Mouse (Mus musculus): Measurements from ENCODE around the gene Gm6096. TPM values are rescaled to one million over a fixed set of nuclear protein-coding genes. Genes with fewer than 3 reads are reported as not detected.
"Not testable (repeated sequence)": the region's sequence is repeated elsewhere in the genome, so short reads cannot be mapped to it uniquely, and the experiment has no call there.

The Gm6096 gene
- not detected in 2 replicates for polyA plus RNA-seq (2015; fragmentation: Nextera tagmentation; extraction: Ambion mirVana)

DNA sequence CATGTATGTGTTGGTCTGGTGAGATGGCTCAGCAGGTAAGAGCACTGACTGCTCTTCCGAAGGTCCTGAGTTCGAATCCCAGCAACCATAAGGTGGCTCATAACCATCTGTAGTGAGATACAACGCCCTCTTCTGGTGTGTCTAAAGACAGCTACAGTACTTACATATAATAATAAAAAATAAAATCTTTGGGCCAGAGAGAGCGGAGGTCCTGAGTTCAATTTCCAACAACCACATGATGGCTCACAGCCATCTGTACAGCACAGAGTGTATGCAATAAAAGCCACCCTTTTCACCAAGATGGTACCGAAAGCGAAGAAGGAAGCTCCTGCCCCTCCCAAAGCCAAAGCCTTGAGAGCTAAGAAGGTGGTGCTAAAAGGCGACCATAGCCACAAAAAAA, at the start of gene Gm6096:
Gene Gm6096, plus strand, starts transcription at position 301 of the 400 bp plus-strand sequence.
- no peaks in the 10 kb centered on the region for H3K4me1 ChIP-seq
- H3K4me2 ChIP-seq: no peak within 1 kb of the TSS
- H3K36me3 ChIP-seq (ENCODE audit: poor library complexity, severe bottlenecking): peaks cover 69% of the 10 kb centered on the region
- H3K9ac ChIP-seq: no peak within 1 kb of the TSS
- H3K27ac ChIP-seq: no peak within 1 kb of the TSS
- no peak for ATAC-seq
- H3K4me3 ChIP-seq: no peak within 1 kb of the TSS
- WGBS: 91% methylated on average over 7 of the region's 7 CpGs
- H3K9me3 ChIP-seq (replicated peaks): no peaks in the 10 kb centered on the region
- no peaks in the 10 kb centered on the region for H3K27me3 ChIP-seq

DNA sequence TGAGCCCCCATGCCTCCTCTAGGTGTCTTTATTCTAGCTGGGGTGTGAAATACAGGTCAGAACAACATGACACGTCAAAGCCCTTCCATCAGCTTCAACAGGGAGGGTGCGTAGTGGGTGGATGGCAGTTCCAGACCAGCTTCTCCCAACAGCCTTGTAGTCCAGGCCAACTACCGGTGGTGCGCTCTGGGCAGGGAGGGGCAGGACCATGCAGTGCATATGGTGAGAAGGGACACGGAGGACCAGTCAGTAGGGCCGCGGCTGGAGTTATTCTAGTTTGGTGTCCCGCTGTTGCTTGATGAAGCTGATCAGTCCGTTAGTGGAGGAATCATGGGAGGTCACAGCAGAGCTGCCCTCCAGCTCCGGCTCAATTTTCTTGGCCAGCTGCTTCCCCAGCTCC, 48.7 kb upstream of the Gm6096 start:
- not testable (repeated sequence) for H3K9me3 ChIP-seq (replicated peaks); H3K4me2 ChIP-seq; H3K27ac ChIP-seq; ATAC-seq; H3K9ac ChIP-seq; H3K27me3 ChIP-seq; H3K4me3 ChIP-seq; H3K4me1 ChIP-seq
- 94% methylated on average over 10 of the region's 10 CpGs for WGBS
- H3K36me3 ChIP-seq (ENCODE audit: poor library complexity, severe bottlenecking): peaks cover 69% of the 10 kb centered on the region

DNA sequence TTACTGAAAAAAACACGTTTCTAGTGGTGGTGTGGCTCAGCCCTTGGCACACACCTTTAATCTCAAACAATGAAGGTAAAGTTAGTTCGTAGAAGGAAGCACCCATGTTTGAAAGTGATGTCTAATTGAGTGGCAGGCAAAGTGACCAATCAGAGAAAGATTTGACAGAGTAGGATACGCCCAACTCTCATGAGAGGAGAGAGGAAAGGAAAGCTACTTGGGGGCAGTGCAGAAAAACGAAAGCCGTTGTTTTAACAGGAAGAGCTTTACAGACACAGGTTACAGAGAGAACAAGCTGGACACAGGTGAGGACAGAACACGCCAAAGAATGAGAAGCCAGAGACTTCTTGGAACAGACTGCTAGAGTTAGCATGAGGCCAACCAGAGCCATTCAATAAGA, 44.5 kb upstream of the Gm6096 start:
- Histone ChIP-seq H3K9me3 (replicated peaks) (no peaks in the 10 kb centered on the region), H3K9ac (no peak overlapping the region), H3K4me1 (no peaks in the 10 kb centered on the region), H3K27ac (no peak overlapping the region), H3K27me3 (no peaks in the 10 kb centered on the region), H3K36me3 (ENCODE audit: poor library complexity, severe bottlenecking) (peaks cover 100% of the 10 kb centered on the region), H3K4me3 (no peak overlapping the region), H3K4me2 (no peak overlapping the region)
- WGBS: 91% methylated on average over 6 of the region's 6 CpGs
- no peak for ATAC-seq

DNA sequence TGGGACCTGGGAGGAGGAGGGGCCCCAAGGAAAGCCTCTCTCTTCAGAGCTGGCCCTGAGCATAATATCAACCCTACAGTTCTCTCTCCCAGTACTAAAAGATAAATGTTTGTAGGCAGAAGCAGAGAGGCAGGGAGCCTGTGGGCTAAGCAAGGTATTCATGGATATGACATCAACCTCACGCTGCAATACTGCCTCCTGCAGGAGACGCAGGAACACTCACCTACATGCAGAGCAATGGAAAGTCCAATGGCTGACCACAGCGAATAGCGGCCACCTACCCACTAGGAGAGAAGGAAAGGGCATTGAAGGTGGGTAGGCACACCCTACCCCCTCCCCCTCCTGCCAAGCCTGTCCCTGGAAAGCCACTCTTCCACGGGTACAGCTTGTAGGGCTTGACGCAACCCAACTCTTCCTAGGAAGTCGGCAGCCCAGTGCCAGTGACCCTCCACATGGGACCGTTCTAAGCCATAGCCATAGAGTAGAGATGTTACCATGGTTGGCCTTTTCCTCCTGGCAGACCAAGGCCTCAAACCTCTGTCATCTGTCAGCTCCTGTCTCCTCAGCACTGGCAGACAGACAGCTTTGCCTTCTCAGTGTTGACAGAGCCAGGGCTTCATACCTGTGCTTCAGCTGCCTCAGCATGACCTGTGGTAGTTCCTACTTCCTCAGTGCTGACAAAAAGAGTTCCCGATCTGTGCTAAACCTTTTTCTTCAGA, 42.7 kb upstream of the Gm6096 start:
- Histone ChIP-seq H3K36me3 (ENCODE audit: poor library complexity, severe bottlenecking) (peaks cover 100% of the 10 kb centered on the region), H3K27ac (no peak overlapping the region)
- no peak for ATAC-seq

DNA sequence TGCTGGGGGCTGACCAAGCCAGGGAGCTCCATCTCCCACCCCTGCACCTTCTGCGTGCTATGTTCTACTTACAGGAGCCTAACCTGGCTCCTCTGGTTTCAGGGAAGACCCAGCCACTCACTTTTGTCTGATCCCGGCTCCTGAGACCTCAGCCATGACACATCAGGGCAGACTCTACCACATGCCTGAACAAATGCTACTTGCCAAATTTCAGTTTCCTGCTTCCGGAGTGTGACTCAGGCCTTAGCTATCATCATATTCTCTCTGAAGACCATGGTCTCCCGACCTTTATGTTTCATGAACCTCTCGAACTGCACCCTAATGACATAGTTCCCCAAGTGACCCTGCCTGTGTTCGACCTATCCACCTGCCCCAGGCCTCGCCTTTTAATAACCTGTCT, 37.6 kb upstream of the Gm6096 start:
- H3K36me3 ChIP-seq (ENCODE audit: poor library complexity, severe bottlenecking): peaks cover 100% of the 10 kb centered on the region
- 96% methylated on average over 7 of the region's 7 CpGs for WGBS
- no peak overlapping the region for H3K4me2 ChIP-seq
- no peak overlapping the region for H3K4me3 ChIP-seq
- ATAC-seq: no peak
- no peaks in the 10 kb centered on the region for H3K9me3 ChIP-seq (replicated peaks)
- no peaks in the 10 kb centered on the region for H3K4me1 ChIP-seq
- H3K9ac ChIP-seq: no peak overlapping the region
- no peak overlapping the region for H3K27ac ChIP-seq
- H3K27me3 ChIP-seq: no peaks in the 10 kb centered on the region

More for the DNA sequence above, 42.7 kb upstream of the Gm6096 start:
- no peaks in the 10 kb centered on the region for H3K4me1 ChIP-seq
- no peak overlapping the region for H3K9ac ChIP-seq
- no peak overlapping the region for H3K4me2 ChIP-seq
- no peaks in the 10 kb centered on the region for H3K27me3 ChIP-seq
- no peak overlapping the region for H3K4me3 ChIP-seq
- WGBS: 96% methylated on average over 9 of the region's 9 CpGs
- H3K9me3 ChIP-seq (replicated peaks): no peaks in the 10 kb centered on the region

DNA sequence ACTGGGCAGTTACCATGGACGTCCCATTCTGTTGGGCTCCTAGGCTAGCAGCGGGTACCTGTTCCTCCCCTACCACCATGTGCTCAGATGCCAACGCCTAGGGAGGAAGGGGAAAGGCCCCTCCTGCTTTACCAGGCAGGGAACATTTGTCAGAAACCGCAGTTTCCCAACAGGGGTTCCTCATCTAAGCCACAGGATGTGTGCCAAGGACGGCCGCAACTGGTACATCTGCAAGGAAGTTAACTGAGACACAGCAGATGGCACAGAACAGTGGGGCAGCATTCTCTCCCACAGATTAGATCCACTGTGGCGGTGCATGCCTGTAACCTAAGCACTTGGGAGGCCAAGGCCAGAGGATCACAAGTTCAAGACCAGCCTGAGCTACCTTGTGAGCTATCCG, 36.2 kb upstream of the Gm6096 start:
- Histone ChIP-seq H3K27ac (no peak overlapping the region), H3K9me3 (replicated peaks) (no peaks in the 10 kb centered on the region), H3K4me2 (no peak overlapping the region), H3K27me3 (no peaks in the 10 kb centered on the region), H3K4me1 (no peaks in the 10 kb centered on the region), H3K4me3 (no peak overlapping the region), H3K9ac (no peak overlapping the region), H3K36me3 (ENCODE audit: poor library complexity, severe bottlenecking) (peaks cover 100% of the 10 kb centered on the region)
- ATAC-seq: no peak
- 91% methylated on average over 8 of the region's 8 CpGs for WGBS

DNA sequence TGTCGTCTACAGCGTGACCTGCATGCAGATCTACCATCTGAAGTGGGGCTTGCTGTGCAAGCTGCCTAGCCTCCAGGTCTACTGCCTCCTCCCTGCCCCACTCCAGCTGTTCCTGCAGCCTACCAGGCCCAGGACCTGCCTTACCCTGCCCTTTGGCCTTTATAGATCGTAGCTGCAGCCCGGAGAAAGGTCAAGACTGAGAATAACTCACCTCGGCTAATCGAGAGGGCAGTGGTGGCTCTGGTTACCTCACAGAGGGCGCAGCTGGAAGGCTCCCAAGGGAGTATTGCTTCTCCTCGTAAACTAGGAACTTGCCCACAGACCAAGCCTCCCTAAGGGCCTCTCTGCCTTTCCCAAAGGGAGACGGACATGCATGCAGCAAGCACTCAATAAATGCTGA, 35.4 kb upstream of the Gm6096 start:
- H3K4me2 ChIP-seq: no peak overlapping the region
- WGBS: 92% methylated on average over 9 of the region's 9 CpGs
- H3K4me1 ChIP-seq: no peaks in the 10 kb centered on the region
- peaks cover 100% of the 10 kb centered on the region for H3K36me3 ChIP-seq (ENCODE audit: poor library complexity, severe bottlenecking)
- no peaks in the 10 kb centered on the region for H3K27me3 ChIP-seq
- H3K9ac ChIP-seq: no peak overlapping the region
- no peak overlapping the region for H3K4me3 ChIP-seq
- H3K9me3 ChIP-seq (replicated peaks): no peaks in the 10 kb centered on the region
- no peak for ATAC-seq
- no peak overlapping the region for H3K27ac ChIP-seq

DNA sequence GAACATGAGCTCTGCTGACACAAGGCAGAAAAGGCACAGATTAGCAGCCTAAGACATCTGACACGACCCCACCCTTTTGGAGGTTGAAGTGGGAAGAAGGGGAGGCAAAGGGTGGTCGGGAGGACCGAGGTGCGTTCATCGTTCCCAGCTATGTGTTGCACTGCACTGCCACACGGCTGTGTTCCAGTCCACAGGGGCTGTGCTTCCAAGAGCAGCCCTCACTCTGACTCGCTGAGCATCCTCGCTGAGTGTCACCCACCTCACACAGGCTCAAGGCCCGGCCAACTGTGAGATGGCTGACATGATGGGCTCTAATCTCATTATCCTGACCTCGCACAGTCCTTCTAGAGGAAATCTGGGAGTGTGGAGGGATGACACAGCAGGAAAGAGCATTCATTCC, 34.4 kb upstream of the Gm6096 start:
- Histone ChIP-seq H3K27ac (no peak overlapping the region), H3K27me3 (no peaks in the 10 kb centered on the region), H3K9ac (no peak overlapping the region), H3K9me3 (replicated peaks) (no peaks in the 10 kb centered on the region), H3K4me1 (no peaks in the 10 kb centered on the region), H3K4me3 (no peak overlapping the region), H3K4me2 (no peak overlapping the region), H3K36me3 (ENCODE audit: poor library complexity, severe bottlenecking) (peaks cover 100% of the 10 kb centered on the region)
- WGBS: 90% methylated on average over 10 of the region's 10 CpGs
- ATAC-seq: no peak

DNA sequence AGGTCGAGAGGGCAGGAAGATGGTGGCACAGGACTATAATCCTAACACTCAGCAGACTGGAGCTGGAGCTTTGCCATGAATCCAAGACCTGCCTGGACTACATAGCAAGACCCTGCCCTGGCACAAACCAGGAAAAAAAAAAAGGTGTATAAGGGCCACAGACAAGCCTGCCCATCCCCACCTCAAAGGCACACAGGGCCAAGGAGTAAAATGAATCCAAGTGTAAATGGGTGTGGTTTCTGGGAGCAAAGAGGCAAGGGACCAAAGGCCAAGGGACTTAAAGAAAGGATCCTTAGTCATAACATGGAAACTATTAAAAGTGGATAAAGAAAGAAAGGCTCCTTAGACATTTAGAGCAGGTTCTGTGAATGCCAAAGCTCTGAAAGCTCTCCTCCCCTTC, 32.3 kb upstream of the Gm6096 start:
- WGBS: 80% methylated on average over 1 of the region's 1 CpGs
- H3K27ac ChIP-seq: no peak overlapping the region
- no peaks in the 10 kb centered on the region for H3K4me1 ChIP-seq
- H3K9me3 ChIP-seq (replicated peaks): no peaks in the 10 kb centered on the region
- no peak overlapping the region for H3K4me3 ChIP-seq
- no peak overlapping the region for H3K4me2 ChIP-seq
- no peak overlapping the region for H3K9ac ChIP-seq
- no peaks in the 10 kb centered on the region for H3K27me3 ChIP-seq
- H3K36me3 ChIP-seq (ENCODE audit: poor library complexity, severe bottlenecking): peaks cover 100% of the 10 kb centered on the region
- ATAC-seq: no peak

DNA sequence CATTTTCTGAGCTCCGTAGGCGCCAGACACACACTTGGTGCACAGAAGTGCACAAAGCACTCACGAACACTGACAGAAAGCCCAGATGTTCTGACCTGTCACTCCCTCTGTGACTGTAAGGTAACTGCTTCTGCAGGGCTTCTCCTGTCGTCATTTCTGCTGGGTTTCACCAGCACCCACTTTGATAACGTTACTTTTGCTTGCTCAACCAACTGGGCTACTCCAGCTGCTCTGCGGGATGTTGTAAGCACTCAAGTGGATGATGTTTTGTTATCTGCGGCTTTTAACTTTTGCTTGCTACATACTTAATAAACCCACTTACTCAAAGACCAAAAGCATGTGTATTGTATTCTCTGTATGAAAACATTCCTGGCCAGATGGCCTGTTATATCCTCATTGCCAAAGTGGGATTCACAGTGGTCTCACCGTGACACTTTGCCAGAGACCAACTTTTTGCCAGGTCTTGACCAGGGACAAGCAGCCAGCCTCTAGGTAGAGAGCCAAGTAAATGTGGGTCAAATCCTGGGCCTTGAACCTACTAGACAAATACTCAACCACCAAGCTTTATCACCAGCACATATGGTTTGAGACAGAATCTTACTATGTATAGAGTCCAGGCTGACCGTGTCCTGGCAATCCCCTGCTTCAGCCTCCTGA, 29.1 kb upstream of the Gm6096 start:
- 92% methylated on average over 9 of the region's 9 CpGs for WGBS
- no peak overlapping the region for H3K4me3 ChIP-seq
- H3K9me3 ChIP-seq (replicated peaks): no peaks in the 10 kb centered on the region
- no peaks in the 10 kb centered on the region for H3K4me1 ChIP-seq
- no peak overlapping the region for H3K9ac ChIP-seq
- H3K36me3 ChIP-seq (ENCODE audit: poor library complexity, severe bottlenecking): peaks cover 97% of the 10 kb centered on the region
- H3K27ac ChIP-seq: no peak overlapping the region
- no peak overlapping the region for H3K4me2 ChIP-seq
- no peak for ATAC-seq
- no peaks in the 10 kb centered on the region for H3K27me3 ChIP-seq

DNA sequence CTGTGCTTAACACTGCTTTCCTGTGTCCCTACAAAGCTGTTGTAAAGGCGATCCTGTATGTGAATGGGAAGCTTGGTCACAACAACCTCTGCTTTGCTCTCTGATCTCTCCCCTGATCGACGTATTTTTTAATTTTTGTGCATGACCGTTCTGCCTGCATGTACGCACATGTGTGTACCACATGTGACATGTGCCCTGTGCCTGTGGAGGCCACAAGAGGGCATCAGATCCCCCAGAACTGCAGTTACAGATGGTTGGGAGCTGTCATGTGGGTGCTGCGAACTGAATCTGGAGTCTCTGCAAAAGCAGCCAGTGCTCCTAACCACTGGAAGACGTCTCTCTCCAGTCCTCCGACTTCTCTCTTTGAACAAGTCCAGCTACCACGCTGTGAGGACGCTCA, 28.5 kb upstream of the Gm6096 start:
- Histone ChIP-seq H3K4me3 (no peak overlapping the region), H3K9me3 (replicated peaks) (no peaks in the 10 kb centered on the region), H3K27ac (no peak overlapping the region), H3K4me1 (no peaks in the 10 kb centered on the region), H3K9ac (no peak overlapping the region), H3K36me3 (ENCODE audit: poor library complexity, severe bottlenecking) (peaks cover 97% of the 10 kb centered on the region), H3K27me3 (no peaks in the 10 kb centered on the region), H3K4me2 (no peak overlapping the region)
- WGBS: 94% methylated on average over 10 of the region's 10 CpGs
- no peak for ATAC-seq

DNA sequence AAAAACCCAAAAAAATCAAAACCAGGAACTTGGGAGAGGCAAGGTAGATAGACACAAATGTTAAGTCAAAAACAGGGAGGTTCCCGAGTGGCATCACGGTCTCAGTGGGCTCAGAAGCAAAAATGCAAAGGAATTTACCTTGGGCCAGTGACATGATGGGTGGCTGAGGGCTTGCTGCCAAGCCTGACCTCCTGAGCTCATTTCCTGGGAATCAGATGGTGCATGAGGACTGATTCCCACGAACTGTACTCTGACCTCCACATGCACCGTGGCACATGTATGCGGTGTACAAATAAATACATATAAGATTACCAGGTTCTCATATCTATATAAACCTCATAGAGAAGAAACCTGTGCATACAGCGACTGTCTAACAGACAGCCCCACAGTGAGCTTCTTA, 26.5 kb upstream of the Gm6096 start:
- H3K36me3 ChIP-seq (ENCODE audit: poor library complexity, severe bottlenecking): peaks cover 87% of the 10 kb centered on the region
- 93% methylated on average over 6 of the region's 6 CpGs for WGBS
- ATAC-seq: no peak

DNA sequence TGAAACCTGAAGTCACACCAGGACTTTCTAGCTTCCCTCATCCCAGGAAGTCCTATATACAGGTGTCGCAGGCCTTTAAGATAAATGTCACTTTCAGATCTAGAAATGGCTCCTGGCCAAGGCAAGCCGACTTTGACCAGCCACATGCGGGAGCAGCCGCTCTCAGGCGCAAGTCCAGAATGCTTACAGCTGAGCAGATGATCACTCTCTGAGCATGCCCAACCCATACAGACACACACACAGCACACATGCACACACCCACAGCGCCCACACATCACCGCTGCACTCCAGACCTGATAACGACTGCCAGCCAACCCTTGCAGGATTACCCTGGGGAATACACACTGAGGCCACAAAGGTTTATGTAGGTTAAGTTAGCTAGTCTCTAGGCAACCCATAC, 24.8 kb upstream of the Gm6096 start:
- Histone ChIP-seq H3K9me3 (replicated peaks) (no peaks in the 10 kb centered on the region), H3K27ac (no peak overlapping the region), H3K36me3 (ENCODE audit: poor library complexity, severe bottlenecking) (peaks cover 70% of the 10 kb centered on the region), H3K27me3 (no peaks in the 10 kb centered on the region), H3K4me3 (no peak overlapping the region), H3K9ac (no peak overlapping the region), H3K4me2 (no peak overlapping the region), H3K4me1 (peaks cover 22% of the 10 kb centered on the region)
- WGBS: 87% methylated on average over 8 of the region's 8 CpGs
- ATAC-seq: no peak

More for the DNA sequence above, 26.5 kb upstream of the Gm6096 start:
- H3K27me3 ChIP-seq: no peaks in the 10 kb centered on the region
- no peak overlapping the region for H3K27ac ChIP-seq
- peaks cover 18% of the 10 kb centered on the region for H3K4me1 ChIP-seq
- H3K9ac ChIP-seq: no peak overlapping the region
- H3K4me2 ChIP-seq: no peak overlapping the region
- H3K9me3 ChIP-seq (replicated peaks): no peaks in the 10 kb centered on the region
- no peak overlapping the region for H3K4me3 ChIP-seq

All from forebrain, embryonic 13.5 days (tissue).